Mouse (Mus musculus): ENCODE results near the gene Prkaa2.
A peak's percentile ranks its signal among the peaks of the same experiment; 100 is the strongest.

The Prkaa2 gene

DNA sequence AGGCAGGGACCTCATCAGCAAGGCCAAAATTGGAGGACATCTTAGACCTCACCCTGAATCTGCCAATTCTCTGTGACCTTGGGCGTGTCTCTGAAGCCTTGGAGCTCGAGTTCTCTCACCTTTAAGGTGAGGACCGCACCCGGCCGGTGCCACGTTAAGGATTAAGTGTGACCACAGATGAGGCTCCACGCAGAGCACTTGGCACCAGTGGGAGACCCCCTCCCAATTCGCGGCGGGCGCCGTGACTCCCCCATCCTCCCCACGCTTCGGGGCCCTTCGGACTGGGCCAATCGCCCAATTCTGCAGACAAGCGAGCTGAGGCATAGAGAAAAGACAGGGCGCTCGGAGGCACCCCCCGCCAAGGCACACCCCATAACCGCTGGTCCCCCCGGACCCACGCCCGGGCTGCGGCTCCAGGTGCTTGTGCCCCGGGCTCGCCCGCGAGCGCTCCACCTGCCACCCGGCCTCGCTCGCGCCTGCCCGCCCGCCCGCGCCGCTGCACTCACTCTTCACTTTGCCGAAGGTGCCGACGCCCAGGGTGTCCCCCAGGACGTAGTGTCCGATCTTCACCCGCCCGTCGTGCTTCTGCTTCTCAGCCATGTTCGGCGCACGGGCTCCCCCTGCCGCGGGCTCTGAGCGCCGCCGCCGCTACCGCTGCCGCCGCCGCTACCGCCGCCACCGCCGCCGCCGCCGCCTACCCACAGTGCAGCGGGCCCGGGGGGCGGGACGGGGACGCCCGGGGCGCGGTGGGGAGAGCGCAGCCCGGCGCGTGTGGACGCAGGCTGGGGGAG lies at the start of gene Prkaa2:
Gene Prkaa2, minus strand, starts transcription at position 692 of the 791 bp plus-strand sequence.
- DNase-seq (ENCODE audit: low read depth, low spot score) = no peak

GRCm38 (mm10) chr4:105159531-105159870 lies 49.8 kb upstream of the Prkaa2 start:
- DNase-seq (ENCODE audit: low read depth, low spot score) = no peak

DNA sequence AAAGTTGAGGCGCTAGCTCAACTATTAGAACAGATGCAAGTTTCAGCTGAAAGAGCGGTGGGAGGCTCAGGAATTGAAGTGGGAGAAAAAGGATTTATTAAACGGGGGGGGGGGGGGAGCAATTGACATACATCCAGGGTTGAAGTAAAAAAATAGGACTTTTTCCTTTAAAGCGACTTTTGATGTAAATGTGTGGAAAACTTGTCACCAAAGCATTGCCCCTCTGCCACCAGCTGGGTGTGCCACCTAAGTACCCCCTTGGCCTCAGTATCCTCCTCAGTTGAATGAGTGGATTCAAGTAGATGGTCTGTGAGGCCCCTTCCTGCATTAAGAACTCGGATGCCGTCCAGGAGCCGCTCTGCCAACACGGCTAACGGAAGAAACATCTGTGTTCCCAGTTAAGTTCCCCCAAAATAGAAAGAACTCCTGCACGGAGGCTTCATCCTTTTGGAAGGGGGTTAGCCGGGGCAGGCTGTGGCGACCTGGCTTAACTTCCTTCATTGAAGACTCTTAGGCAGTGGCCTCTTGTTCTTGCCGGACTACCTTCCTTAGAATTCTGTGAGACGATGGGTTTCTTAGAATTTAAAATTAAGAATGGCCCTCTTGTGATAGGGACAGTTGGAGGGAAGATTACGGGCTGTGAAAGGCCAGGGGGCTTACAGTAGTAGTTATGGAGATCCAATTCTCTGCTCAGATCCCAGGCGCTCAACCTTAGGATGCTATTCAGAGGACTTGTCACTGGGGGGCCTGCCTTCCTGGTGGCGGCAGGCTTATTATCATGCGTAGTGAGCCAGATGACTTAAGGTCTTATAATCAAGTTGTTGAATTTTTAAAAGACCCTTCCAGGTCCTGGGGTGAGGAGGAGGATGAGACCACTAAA lies 49.2 kb upstream of the Prkaa2 start:
- no peak for DNase-seq (ENCODE audit: low read depth, low spot score)

- DNase-seq (ENCODE audit: low read depth, low spot score) = no peak
Observed at GRCm38 (mm10) chr4:105158169-105158555, 48.5 kb upstream of the Prkaa2 start.

DNA sequence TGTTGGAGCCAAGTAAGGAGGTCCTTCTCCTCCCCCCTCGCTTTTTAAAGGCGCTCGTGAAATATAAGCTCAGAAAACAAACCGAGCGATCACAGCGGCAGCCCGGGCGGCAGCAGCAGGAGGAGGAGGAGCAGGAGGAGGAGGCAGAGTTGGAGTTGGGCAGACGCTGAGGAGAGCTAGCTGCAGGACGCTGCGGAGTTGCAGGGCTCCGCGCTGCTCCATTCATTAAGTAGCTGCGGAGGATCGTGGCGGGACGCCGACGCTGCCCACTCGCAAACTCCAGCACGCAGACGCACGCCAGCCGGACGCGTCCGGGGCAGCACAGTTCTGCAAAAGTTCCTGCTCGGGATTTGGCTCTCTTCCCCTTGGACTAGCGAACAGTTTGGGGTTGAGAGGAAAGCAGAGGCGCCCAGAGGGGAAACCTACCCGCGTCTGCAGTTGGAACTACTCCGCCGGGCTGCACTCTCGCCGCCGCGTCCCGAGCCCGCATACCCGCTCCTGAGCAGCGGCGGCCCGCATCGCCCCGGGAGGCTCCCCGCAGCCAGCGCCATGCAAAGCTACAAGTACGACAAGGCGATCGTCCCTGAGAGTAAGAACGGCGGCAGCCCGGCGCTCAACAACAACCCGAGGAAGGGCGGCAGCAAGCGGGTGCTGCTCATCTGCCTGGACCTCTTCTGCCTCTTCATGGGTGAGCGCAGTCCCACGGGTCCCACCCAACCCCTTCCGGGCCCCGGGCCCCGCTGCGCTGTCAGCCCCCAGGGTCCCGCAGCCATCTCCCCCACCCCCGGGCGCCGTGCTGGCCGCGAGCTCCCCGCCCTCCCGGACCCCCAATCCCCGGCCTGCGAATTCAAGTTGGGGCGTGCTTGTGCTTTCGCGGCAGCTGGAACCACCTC lies 47.8 kb upstream of the Prkaa2 start, which contains the start of gene Plpp3:
Gene Plpp3, plus strand, starts transcription at position 72 of the 893 bp plus-strand sequence.
- peak; percentile 81 for DNase-seq (ENCODE audit: low read depth, low spot score)

DNA sequence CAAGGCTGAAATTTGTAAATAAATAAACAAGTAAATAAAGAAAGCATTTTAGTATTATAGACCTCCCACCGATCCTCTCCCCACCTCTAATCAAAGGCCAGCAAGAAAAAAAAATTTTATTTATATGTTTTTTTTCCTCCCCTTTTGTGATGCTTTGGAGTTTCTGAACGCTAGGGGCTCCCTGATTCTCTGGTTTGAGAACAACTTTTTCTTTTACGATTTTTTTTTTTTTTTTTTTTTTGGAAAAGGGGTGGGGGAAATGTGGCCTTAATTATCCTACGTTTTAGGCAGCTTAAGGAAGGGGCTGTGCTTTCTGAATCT lies 47.2 kb upstream of the Prkaa2 start:
- no peak for DNase-seq (ENCODE audit: low read depth, low spot score)

DNA sequence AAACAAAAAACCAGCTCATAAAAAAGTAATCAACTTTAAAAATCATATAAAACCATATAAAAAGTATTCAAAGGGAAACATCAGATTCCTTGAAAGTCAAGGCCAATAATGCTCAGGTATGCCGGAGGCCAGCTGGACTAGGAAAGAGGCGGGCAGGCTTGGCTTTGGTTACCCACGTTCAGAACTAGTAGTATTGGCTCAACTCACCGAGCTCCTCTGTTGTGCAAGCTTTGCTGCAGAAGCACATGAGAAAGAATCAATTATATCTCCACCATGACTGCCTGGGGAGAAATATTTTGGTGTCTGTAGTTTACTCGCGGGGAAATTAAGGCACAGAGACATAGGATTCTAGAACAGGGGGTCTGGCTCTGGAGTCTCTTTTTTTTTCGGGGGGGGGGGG lies 46.6 kb upstream of the Prkaa2 start:
- no peak for DNase-seq (ENCODE audit: low read depth, low spot score)

GRCm38 (mm10) chr4:105153227-105153626 lies 43.5 kb upstream of the Prkaa2 start:
- DNase-seq (ENCODE audit: low read depth, low spot score) = no peak

DNA sequence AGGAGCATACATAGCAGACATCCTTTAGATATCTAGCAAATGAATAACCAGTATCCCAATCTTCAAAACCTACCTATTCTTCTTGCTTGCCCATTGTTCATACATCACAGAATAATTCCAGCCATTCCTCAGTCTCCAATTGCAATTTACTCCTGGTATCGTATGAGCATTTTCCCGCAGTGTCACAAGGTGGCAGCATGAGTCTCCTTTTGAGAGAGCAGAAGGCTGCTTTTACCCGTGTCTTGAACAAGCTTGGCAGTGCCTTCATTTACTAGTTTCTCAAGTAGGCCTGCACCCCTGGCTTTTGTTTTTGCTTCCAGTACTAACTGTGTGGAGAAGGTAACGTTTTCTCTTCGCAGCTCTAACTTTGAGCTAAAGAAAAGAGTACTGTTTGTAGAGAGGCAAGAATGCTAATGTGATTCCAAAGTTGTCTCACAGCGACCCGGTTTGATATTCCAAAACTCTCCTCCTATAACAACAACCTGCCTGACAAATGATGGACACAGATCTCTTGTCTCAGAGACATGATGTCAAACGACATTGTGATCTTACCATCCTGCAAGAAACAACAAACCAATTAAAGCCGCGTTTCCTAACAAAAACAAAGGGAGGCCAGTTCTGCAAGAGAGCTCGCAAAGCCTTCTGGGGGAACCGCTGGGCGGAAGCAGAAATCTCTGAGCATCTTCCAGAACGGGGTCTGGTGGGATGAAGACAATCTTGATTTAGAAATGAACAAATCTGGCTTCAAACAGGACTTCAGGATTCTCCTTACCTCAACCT lies 42.4 kb upstream of the Prkaa2 start:
- DNase-seq (ENCODE audit: low read depth, low spot score) = peak; percentile 75

- no peak for DNase-seq (ENCODE audit: low read depth, low spot score)
Observed at GRCm38 (mm10) chr4:105149492-105149891, 39.8 kb upstream of the Prkaa2 start.

GRCm38 (mm10) chr4:105133350-105134050 lies 23.8 kb upstream of the Prkaa2 start:
- no peak for DNase-seq (ENCODE audit: low read depth, low spot score)

DNA sequence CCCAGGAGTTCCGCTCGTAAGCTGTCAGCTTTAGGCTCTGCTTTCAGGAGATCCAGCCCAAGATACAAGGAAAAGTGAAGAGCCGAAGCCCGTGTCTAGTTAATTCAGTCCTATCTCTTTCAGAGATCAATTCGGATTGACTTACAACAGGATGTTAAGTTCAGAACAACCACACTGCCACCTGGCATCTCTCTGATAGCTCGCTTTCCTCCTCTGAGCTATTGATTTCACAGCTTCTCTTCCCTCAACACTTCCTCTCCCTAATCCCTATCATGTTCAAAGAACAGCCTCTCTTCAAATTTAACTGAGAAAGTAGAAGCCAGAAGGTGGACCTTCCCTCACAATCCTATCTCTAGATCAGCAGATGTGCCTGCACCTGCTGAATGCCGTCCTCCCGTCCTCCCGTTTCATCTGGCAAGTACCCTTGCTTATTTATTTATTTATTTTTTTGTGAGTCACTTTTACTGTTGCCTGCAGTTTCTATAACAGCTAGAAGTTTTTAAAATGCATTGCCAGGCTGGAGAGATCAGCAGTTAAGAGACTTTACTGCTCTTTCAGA lies 22.1 kb upstream of the Prkaa2 start:
- DNase-seq (ENCODE audit: low read depth, low spot score) = no peak

GRCm38 (mm10) chr4:105129212-105129611 lies 19.5 kb upstream of the Prkaa2 start:
- no peak for DNase-seq (ENCODE audit: low read depth, low spot score)

GRCm38 (mm10) chr4:105122429-105122828 lies 12.7 kb upstream of the Prkaa2 start:
- no peak for DNase-seq (ENCODE audit: low read depth, low spot score)

- DNase-seq (ENCODE audit: low read depth, low spot score) = no peak
Observed at GRCm38 (mm10) chr4:105121081-105121480, 11.4 kb upstream of the Prkaa2 start.

DNA sequence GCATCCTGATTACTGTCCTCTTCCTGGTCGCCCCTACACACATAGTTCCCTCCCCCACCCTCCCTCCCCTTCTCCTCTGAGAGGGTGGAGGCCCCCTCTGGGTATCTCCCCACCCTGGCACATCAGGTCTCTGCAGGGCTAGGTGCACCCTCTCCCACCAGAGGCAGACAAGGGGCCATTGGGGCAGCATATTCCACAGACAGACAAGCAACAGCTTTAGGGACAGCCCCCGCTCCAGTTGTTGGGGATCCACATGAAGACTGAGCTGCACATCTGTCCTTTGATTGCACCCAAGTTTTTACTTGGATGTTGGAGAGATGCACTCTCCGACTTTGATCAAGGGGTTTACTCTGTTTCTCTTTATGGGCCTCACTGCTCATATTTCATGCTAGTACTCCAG lies 3.8 kb upstream of the Prkaa2 start:
- DNase-seq (ENCODE audit: low read depth, low spot score) = no peak

- DNase-seq (ENCODE audit: low read depth, low spot score) = no peak
Observed at GRCm38 (mm10) chr4:105113042-105113441, 3.4 kb upstream of the Prkaa2 start.

- DNase-seq (ENCODE audit: low read depth, low spot score) = no peak
Observed at GRCm38 (mm10) chr4:105111770-105112169, 2.1 kb upstream of the Prkaa2 start.

GRCm38 (mm10) chr4:105110684-105111035 lies 970 bp upstream of the Prkaa2 start:
- DNase-seq (ENCODE audit: low read depth, low spot score) = no peak

DNA sequence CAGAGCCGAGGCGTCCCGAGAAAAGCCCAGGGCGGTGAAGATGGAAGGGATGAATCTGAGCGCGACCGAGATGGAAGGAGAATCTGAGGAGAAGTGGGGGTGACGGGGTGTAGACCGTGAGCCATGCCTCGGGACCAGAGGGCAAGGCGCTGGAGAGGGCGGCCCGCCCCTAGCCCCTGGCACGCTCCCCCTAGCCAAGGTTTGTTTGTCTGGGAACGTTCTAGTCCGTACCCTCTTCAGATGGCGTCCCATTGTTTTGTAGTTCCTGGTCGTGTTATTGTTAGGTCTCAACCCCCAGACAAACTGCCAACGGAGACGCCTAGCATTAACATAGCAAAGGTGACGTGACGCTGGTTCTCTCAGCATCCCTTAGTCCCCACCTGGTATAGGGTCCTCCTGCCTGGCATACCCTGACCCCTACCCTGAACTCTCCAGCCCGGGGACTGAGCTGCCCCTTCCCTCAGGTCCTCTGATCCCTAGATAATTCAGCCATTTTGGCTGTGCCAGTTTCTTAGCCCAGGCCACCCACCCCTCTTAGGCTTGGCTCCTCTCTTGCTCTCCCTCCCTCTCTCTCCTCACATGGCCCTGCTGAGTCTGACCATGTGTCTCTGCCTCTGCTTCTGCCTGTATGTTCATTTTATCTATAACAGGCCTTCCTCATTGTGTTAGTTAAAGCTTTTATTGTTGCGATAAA lies 447 bp upstream of the Prkaa2 start:
- DNase-seq (ENCODE audit: low read depth, low spot score) = no peak

Measured in brain, embryonic 18.5 days (tissue).